In genomic region chr4:154787190-154787589, GRCm38 (mm10) we compare ENCODE assay signal across 11 mouse cellular contexts. TPM values are rescaled to one million over a fixed set of nuclear protein-coding genes. Genes with fewer than 3 reads are reported as not detected.
DNase-seq lines count a peak whose midpoint lies in the region; ATAC-seq and TF ChIP-seq lines count a peak whose summit lies in the region.
"Had no signal": no experiment of that assay in that cellular context is flagged by ENCODE, and none has a peak within 500 bp of the region (broad histone marks: within the 10 kb centered on the region; RNA-seq: fewer than 3 reads in every experiment).

No protein-coding gene starts in this region.

- DNase-seq in heart, adult 2 months = no peak
- DNase-seq in heart, adult 9 months (ENCODE audit: low spot score in 2 of 2) = no peak
- DNase-seq in liver, adult 2 months (ENCODE audit: extremely low read depth, low read depth, low spot score) = peak; percentile 13
- no peak for DNase-seq in liver, embryonic 11.5 days (ENCODE audit: low spot score)
- DNase-seq in embryo, embryonic 11.5 days (ENCODE audit: low read depth, low spot score) = peak; percentile 54
- no peak for DNase-seq in cerebellum, postnatal 25 days
- no peak for DNase-seq in right cerebral cortex, adult 18-20 months
- DNase-seq: cerebellum, adult 11-12 months had no signal

- no peak overlapping the region for H3K27ac ChIP-seq in heart, adult 2 months
- H3K27ac ChIP-seq in liver, adult 2 months (replicated peaks; ENCODE audit: insufficient read depth, low read depth, low read length) = no peak overlapping the region
- no peak overlapping the region for H3K27ac ChIP-seq in liver, embryonic 11.5 days (ENCODE audit: low read depth, low read length)
- no peak overlapping the region for H3K27ac ChIP-seq in limb, embryonic 15.5 days
- H3K27ac ChIP-seq: forebrain, embryonic 15.5 days had no signal

- no peak for TF ChIP-seq EP300 in heart, adult 2 months (IDR thresholded peaks at IDR 0.05; ENCODE audit: insufficient read depth, low read depth, low read length)

- no peaks in the 10 kb centered on the region for H3K9me3 ChIP-seq in liver, embryonic 11.5 days (ENCODE audit: control insufficient read depth, low read length)
- H3K9me3 ChIP-seq in limb, embryonic 15.5 days = no peaks in the 10 kb centered on the region
- H3K9me3 ChIP-seq: forebrain, embryonic 15.5 days had no signal

- H3K4me3 ChIP-seq in heart, adult 2 months = no peak overlapping the region
- no peak overlapping the region for H3K4me3 ChIP-seq in liver, adult 2 months (ENCODE audit: insufficient read depth, low read depth, low read length)
- no peak overlapping the region for H3K4me3 ChIP-seq in liver, embryonic 11.5 days (ENCODE audit: low read depth, low read length)
- H3K4me3 ChIP-seq in limb, embryonic 15.5 days = no peak overlapping the region
- H3K4me3 ChIP-seq: forebrain, embryonic 15.5 days had no signal

- no peaks in the 10 kb centered on the region for H3K27me3 ChIP-seq in heart, adult 2 months (ENCODE audit: control insufficient read depth, insufficient read depth, low read length)
- no peaks in the 10 kb centered on the region for H3K27me3 ChIP-seq in liver, adult 2 months (ENCODE audit: control insufficient read depth, insufficient read depth, low read length)
- no peaks in the 10 kb centered on the region; the same call in 1 of the 2 replicates for H3K27me3 ChIP-seq in liver, embryonic 11.5 days (replicated peaks; ENCODE audit: control insufficient read depth, insufficient read depth, low read length)
- peaks cover 40% of the 10 kb centered on the region for H3K27me3 ChIP-seq in limb, embryonic 15.5 days
- H3K27me3 ChIP-seq: forebrain, embryonic 15.5 days had no signal

- TF ChIP-seq POLR2A in heart, adult 2 months (IDR thresholded peaks at IDR 0.05; ENCODE audit: insufficient read depth, low read depth, low read length) = no peak
- no peak for TF ChIP-seq POLR2A in liver, adult 2 months (IDR thresholded peaks at IDR 0.05; ENCODE audit: extremely low read depth, insufficient read depth, low read length)

- no peak for ATAC-seq in liver, embryonic 11.5 days (replicated peaks; ENCODE audit: low FRiP score)
- ATAC-seq in limb, embryonic 15.5 days (ENCODE audit: insufficient number of reproducible peaks, low FRiP score, low TSS enrichment, low read depth) = no peak
- ATAC-seq: forebrain, embryonic 15.5 days had no signal

- 79% methylated on average over 8 of the region's 8 CpGs for WGBS in heart, adult 2 months
- WGBS in liver, adult 2 months = 57% methylated on average over 8 of the region's 8 CpGs
- WGBS in liver, embryonic 11.5 days = 67% methylated on average over 8 of the region's 8 CpGs
- WGBS in limb, embryonic 15.5 days = 27% methylated on average over 8 of the region's 8 CpGs

- no peak overlapping the region for H3K4me2 ChIP-seq in liver, embryonic 11.5 days
- H3K4me2 ChIP-seq in limb, embryonic 15.5 days = 0 out of 2 replicates have a peak overlapping the region, but pooled peaks have one; percentile 7
- H3K4me2 ChIP-seq: forebrain, embryonic 15.5 days had no signal

- no peaks in the 10 kb centered on the region for H3K79me2 ChIP-seq in heart, adult 2 months (replicated peaks; ENCODE audit: control insufficient read depth, insufficient read depth, low read length)
- no peaks in the 10 kb centered on the region for H3K79me2 ChIP-seq in liver, adult 2 months (ENCODE audit: control insufficient read depth, insufficient read depth, low read length)

- peak; percentile 53 for TF ChIP-seq CTCF in heart, adult 2 months (IDR thresholded peaks at IDR 0.05)
- peak; percentile 76 for TF ChIP-seq CTCF in liver, adult 2 months (IDR thresholded peaks at IDR 0.05; ENCODE audit: low read depth, low read length)

- intact Hi-C loops in heart, adult 2 months (cut with DNase I) = no loop called here

- no peaks in the 10 kb centered on the region; the same call in 1 of the 2 replicates for H3K4me1 ChIP-seq in heart, adult 2 months (ENCODE audit: control insufficient read depth, insufficient read depth, low read length)
- H3K4me1 ChIP-seq in liver, adult 2 months (ENCODE audit: control insufficient read depth, insufficient read depth, low read length) = no peaks in the 10 kb centered on the region
- H3K4me1 ChIP-seq in liver, embryonic 11.5 days (replicated peaks; ENCODE audit: control insufficient read depth, insufficient read depth, low read length) = no peaks in the 10 kb centered on the region
- H3K4me1 ChIP-seq in limb, embryonic 15.5 days = peaks cover 38% of the 10 kb centered on the region
- H3K4me1 ChIP-seq: forebrain, embryonic 15.5 days had no signal

- no peaks in the 10 kb centered on the region for H3K36me3 ChIP-seq in heart, adult 2 months (ENCODE audit: control insufficient read depth, insufficient read depth, low read length)
- H3K36me3 ChIP-seq in liver, adult 2 months (ENCODE audit: control insufficient read depth, insufficient read depth, low read length) = no peaks in the 10 kb centered on the region
- no peaks in the 10 kb centered on the region for H3K36me3 ChIP-seq in liver, embryonic 11.5 days (ENCODE audit: control insufficient read depth, insufficient read depth, low read length)
- H3K36me3 ChIP-seq in limb, embryonic 15.5 days = no peaks in the 10 kb centered on the region
- H3K36me3 ChIP-seq: forebrain, embryonic 15.5 days had no signal

- H3K9ac ChIP-seq in heart, adult 2 months (ENCODE audit: low read depth, low read length) = no peak overlapping the region
- no peak overlapping the region for H3K9ac ChIP-seq in liver, adult 2 months (ENCODE audit: low read depth, low read length)
- no peak overlapping the region for H3K9ac ChIP-seq in liver, embryonic 11.5 days (ENCODE audit: low read depth, low read length)
- H3K9ac ChIP-seq in limb, embryonic 15.5 days = no peak overlapping the region
- H3K9ac ChIP-seq: forebrain, embryonic 15.5 days had no signal

RNA-seq across cellular contexts. Expression of gene Ttc34, which starts 50.1 kb away (rescaled TPM):
- total RNA-seq in heart, adult 2 months (2021) = under 1 TPM; 0.09 to 0.10 TPM
- polyA plus RNA-seq in heart, adult 2 months (2012; rRNA removed) = 0.12 and 0.31 TPM in 2 replicates
- total RNA-seq in liver, adult 2 months (2014; rRNA removed) = not detected in 2 replicates
- polyA plus RNA-seq in liver, adult 2 months (2012; rRNA removed) = 0.05 TPM in 1 of 2 replicates, not detected in the other
- polyA plus RNA-seq in liver, embryonic 11.5 days (2014; fragmentation: Nextera tagmentation; extraction: Ambion mirVana) = 0.10 TPM in 1 of 2 replicates, not detected in the other
- 0.12 and 0.27 TPM in 2 replicates for polyA plus RNA-seq in limb, embryonic 15.5 days (2015; fragmentation: Nextera tagmentation; extraction: Ambion mirVana)
- polyA plus RNA-seq: C2C12 had no signal

Comparison
In these comparisons a context has a peak if more than half of its experiments do, and no peak if none do; other contexts are left out.
1. DNase-seq: peak in liver, adult 2 months (single experiment) and embryo, embryonic 11.5 days (single experiment); none in heart, adult 2 months (0 of 2), heart, adult 9 months (0 of 2), liver, embryonic 11.5 days (single experiment), cerebellum, postnatal 25 days (0 of 2) and right cerebral cortex, adult 18-20 months (single experiment).